In genomic region chr1:74066061-74066460, GRCm38 (mm10) we compare ENCODE assay signal across 14 mouse cellular contexts. TPM values are rescaled to one million over a fixed set of nuclear protein-coding genes. Genes with fewer than 3 reads are reported as not detected.
A peak's percentile ranks its signal among the peaks of the same experiment; 100 is the strongest.
DNase-seq lines count a peak whose midpoint lies in the region; ATAC-seq lines count a peak whose summit lies in the region.
"Had no signal": no experiment of that assay in that cellular context is flagged by ENCODE, and none has a peak within 500 bp of the region (broad histone marks: within the 10 kb centered on the region; RNA-seq: fewer than 3 reads in every experiment).

No protein-coding gene starts in this region.

- H3K36me3 ChIP-seq in kidney, embryonic 16.5 days (ENCODE audit: insufficient read depth, low read length): no peaks in the 10 kb centered on the region
- H3K36me3 ChIP-seq in forebrain, embryonic 16.5 days (ENCODE audit: control insufficient read depth, insufficient read depth): no peaks in the 10 kb centered on the region

- no peak for ATAC-seq in kidney, embryonic 16.5 days (ENCODE audit: low FRiP score, low TSS enrichment)
- no peak for ATAC-seq in forebrain, embryonic 16.5 days
- ATAC-seq: intestine, embryonic 16.5 days; midbrain, embryonic 16.5 days had no signal

- H3K4me2 ChIP-seq in kidney, embryonic 16.5 days (replicated peaks; ENCODE audit: low read depth, low read length): no peak overlapping the region
- no peak overlapping the region for H3K4me2 ChIP-seq in forebrain, embryonic 16.5 days (ENCODE audit: low read length)
- H3K4me2 ChIP-seq: embryonic facial prominence, embryonic 13.5 days; stomach, embryonic 15.5 days had no signal

- DNase-seq in kidney, adult 11 months: peak; percentile 68
- DNase-seq in adrenal gland, adult 8-10 months: peak; percentile 92
- peak; percentile 70 for DNase-seq in heart, adult 8-10 months (ENCODE audit: low spot score)
- DNase-seq in kidney, postnatal 14 days: peak; percentile 65
- no peak for DNase-seq in spleen, postnatal 14 days (ENCODE audit: low spot score in 2 of 2)
- DNase-seq in ovary, postnatal 10 days (ENCODE audit: low spot score): no peak
- DNase-seq: cerebellum, adult 18-20 months had no signal

- H3K27me3 ChIP-seq in kidney, embryonic 16.5 days (ENCODE audit: insufficient read depth, low read length): no peaks in the 10 kb centered on the region
- no peaks in the 10 kb centered on the region for H3K27me3 ChIP-seq in forebrain, embryonic 16.5 days (replicated peaks; ENCODE audit: control insufficient read depth, insufficient read depth, low read length)
- H3K27me3 ChIP-seq: embryonic facial prominence, embryonic 13.5 days; stomach, embryonic 15.5 days had no signal

- H3K4me3 ChIP-seq in kidney, embryonic 16.5 days (ENCODE audit: low read length): no peak overlapping the region
- no peak overlapping the region for H3K4me3 ChIP-seq in forebrain, embryonic 16.5 days (replicated peaks; ENCODE audit: low read length)
- H3K4me3 ChIP-seq: embryonic facial prominence, embryonic 13.5 days; stomach, embryonic 15.5 days had no signal

- no peak overlapping the region for H3K27ac ChIP-seq in kidney, embryonic 16.5 days (ENCODE audit: low read length)
- no peak overlapping the region for H3K27ac ChIP-seq in forebrain, embryonic 16.5 days (ENCODE audit: low read length)
- H3K27ac ChIP-seq: embryonic facial prominence, embryonic 13.5 days; stomach, embryonic 15.5 days had no signal

- H3K9me3 ChIP-seq in kidney, embryonic 16.5 days (ENCODE audit: low read length): no peaks in the 10 kb centered on the region
- no peaks in the 10 kb centered on the region for H3K9me3 ChIP-seq in forebrain, embryonic 16.5 days (ENCODE audit: control insufficient read depth, low read length)
- H3K9me3 ChIP-seq: embryonic facial prominence, embryonic 13.5 days; stomach, embryonic 15.5 days had no signal

- WGBS in kidney, embryonic 16.5 days: 77% methylated on average over 5 of the region's 5 CpGs
- 87% methylated on average over 5 of the region's 5 CpGs for WGBS in forebrain, embryonic 16.5 days

- H3K4me1 ChIP-seq in kidney, embryonic 16.5 days (ENCODE audit: insufficient read depth, low read length): peaks cover 29% of the 10 kb centered on the region
- peaks cover 16% of the 10 kb centered on the region for H3K4me1 ChIP-seq in forebrain, embryonic 16.5 days (replicated peaks; ENCODE audit: control insufficient read depth, insufficient read depth, low read length)

- H3K9ac ChIP-seq in kidney, embryonic 16.5 days (replicated peaks; ENCODE audit: low read length): no peak overlapping the region
- no peak overlapping the region for H3K9ac ChIP-seq in forebrain, embryonic 16.5 days (replicated peaks; ENCODE audit: low read depth, low read length)
- H3K9ac ChIP-seq: embryonic facial prominence, embryonic 13.5 days; stomach, embryonic 15.5 days had no signal

RNA-seq across cellular contexts. Expression of gene Tns1, which starts 58.2 kb away (rescaled TPM):
- 77.3 and 78.3 TPM in 2 replicates for polyA plus RNA-seq in kidney, embryonic 16.5 days (2015; fragmentation: Nextera tagmentation; extraction: Ambion mirVana)
- 100 to 1,000 TPM; 461 to 578 (median 489) TPM for total RNA-seq in adrenal gland, adult 8-10 months (2022)
- 100 to 1,000 TPM; 733 to 828 (median 798) TPM for total RNA-seq in heart, adult 8-10 months (2022)
- 10.7 and 11.0 TPM in 2 replicates for polyA plus RNA-seq in forebrain, embryonic 16.5 days (2015; fragmentation: Nextera tagmentation; extraction: Ambion mirVana)

RNA-seq across cellular contexts. Expression of gene Rufy4, which starts 59.3 kb away (rescaled TPM):
- 0.22 and 0.32 TPM in 2 replicates for polyA plus RNA-seq in kidney, embryonic 16.5 days (2015; fragmentation: Nextera tagmentation; extraction: Ambion mirVana)
- total RNA-seq in adrenal gland, adult 8-10 months (2022): 1 to 10 TPM; 1.3 to 4.4 (median 2.8) TPM
- 1 to 10 TPM in 3 of 4 experiments, under 1 TPM in 1; 0.52 to 1.8 (median 1.3) TPM for total RNA-seq in heart, adult 8-10 months (2022)
- 0.32 and 0.36 TPM in 2 replicates for polyA plus RNA-seq in forebrain, embryonic 16.5 days (2015; fragmentation: Nextera tagmentation; extraction: Ambion mirVana)
- polyA plus RNA-seq: liver, embryonic 16.5 days had no signal

Comparison
In these comparisons a context has a peak if more than half of its experiments do, and no peak if none do; other contexts are left out.
1. DNase-seq: peak in kidney, adult 11 months (single experiment), adrenal gland, adult 8-10 months (single experiment), heart, adult 8-10 months (single experiment) and kidney, postnatal 14 days (single experiment); none in spleen, postnatal 14 days (0 of 2) and ovary, postnatal 10 days (single experiment).